14 mouse cellular contexts compared by ENCODE assay signal in genomic region chr2:158611726-158612670, GRCm38 (mm10). TPM values are rescaled to one million over a fixed set of nuclear protein-coding genes. Genes with fewer than 3 reads are reported as not detected.
DNase-seq lines count a peak whose midpoint lies in the region; ATAC-seq and TF ChIP-seq lines count a peak whose summit lies in the region.
"Had no signal": no experiment of that assay in that cellular context is flagged by ENCODE, and none has a peak within 500 bp of the region (broad histone marks: within the 10 kb centered on the region; RNA-seq: fewer than 3 reads in every experiment).

No protein-coding gene starts in this region.

- peak overlapping the region; percentile 95 for H3K27ac ChIP-seq in forebrain, embryonic 13.5 days
- peak overlapping the region; percentile 55; the same call in 1 of the 2 replicates for H3K27ac ChIP-seq in midbrain, embryonic 10.5 days (replicated peaks)
- H3K27ac ChIP-seq in stomach, embryonic 15.5 days = no peak overlapping the region
- H3K27ac ChIP-seq: limb, embryonic 15.5 days had no signal

- no peaks in the 10 kb centered on the region for H3K9me3 ChIP-seq in forebrain, embryonic 13.5 days (replicated peaks)
- H3K9me3 ChIP-seq in midbrain, embryonic 10.5 days (replicated peaks) = no peaks in the 10 kb centered on the region
- H3K9me3 ChIP-seq in stomach, embryonic 15.5 days = no peaks in the 10 kb centered on the region
- H3K9me3 ChIP-seq: limb, embryonic 15.5 days had no signal

- no peak for TF ChIP-seq POLR2A in lung, adult 2 months (IDR thresholded peaks at IDR 0.05; ENCODE audit: borderline replicate concordance, extremely low read depth, low read depth, low read length)

- peak; percentile 17 for DNase-seq in lung, adult 2 months
- no peak for DNase-seq in lung, adult 18-20 months
- peak; percentile 61 for DNase-seq in midbrain, embryonic 10.5 days (ENCODE audit: low spot score)
- DNase-seq in left cerebral cortex, adult 9 months (ENCODE audit: low spot score in 2 of 2) = no peak
- no peak for DNase-seq in spleen, postnatal 10 days (ENCODE audit: low spot score in 2 of 2)
- DNase-seq in heart, postnatal 36 days = no peak
- DNase-seq: cerebellum, adult 11 months had no signal

- peak overlapping the region; percentile 64 for H3K4me2 ChIP-seq in forebrain, embryonic 13.5 days
- H3K4me2 ChIP-seq in stomach, embryonic 15.5 days = no peak overlapping the region

- intact Hi-C loops in heart, postnatal 36 days (cut with DNase I) = no loop called here

- H3K4me1 ChIP-seq in lung, adult 2 months (ENCODE audit: control insufficient read depth, insufficient read depth, low read length) = no peaks in the 10 kb centered on the region
- peaks cover 45% of the 10 kb centered on the region for H3K4me1 ChIP-seq in forebrain, embryonic 13.5 days
- H3K4me1 ChIP-seq in midbrain, embryonic 10.5 days = peaks cover 64% of the 10 kb centered on the region
- peaks cover 10% of the 10 kb centered on the region for H3K4me1 ChIP-seq in stomach, embryonic 15.5 days

- H3K27me3 ChIP-seq in forebrain, embryonic 13.5 days = peaks cover 100% of the 10 kb centered on the region
- H3K27me3 ChIP-seq in midbrain, embryonic 10.5 days (ENCODE audit: low read depth, poor library complexity, severe bottlenecking) = peaks cover 100% of the 10 kb centered on the region
- H3K27me3 ChIP-seq in stomach, embryonic 15.5 days (replicated peaks) = peaks cover 98% of the 10 kb centered on the region

- H3K4me3 ChIP-seq in lung, adult 2 months (replicated peaks; ENCODE audit: extremely low read depth, low read depth, low read length) = no peak overlapping the region
- peak overlapping the region; percentile 54 for H3K4me3 ChIP-seq in forebrain, embryonic 13.5 days
- H3K4me3 ChIP-seq in midbrain, embryonic 10.5 days = peak overlapping the region; percentile 48
- 0 out of 2 replicates have a peak overlapping the region, but pooled peaks have one; percentile 3 for H3K4me3 ChIP-seq in stomach, embryonic 15.5 days (replicated peaks)
- H3K4me3 ChIP-seq: myocyte had no signal

- ATAC-seq in forebrain, embryonic 13.5 days = no peak
- ATAC-seq in stomach, embryonic 15.5 days (ENCODE audit: insufficient read depth, low FRiP score, low read depth) = no peak
- ATAC-seq: Patski had no signal

- 8% methylated on average over 30 of the region's 30 CpGs for WGBS in lung, adult 2 months
- 2% methylated on average over 30 of the region's 30 CpGs for WGBS in forebrain, embryonic 13.5 days
- WGBS in midbrain, embryonic 10.5 days = 3% methylated on average over 30 of the region's 30 CpGs
- 5% methylated on average over 30 of the region's 30 CpGs for WGBS in stomach, embryonic 15.5 days

- H3K36me3 ChIP-seq in forebrain, embryonic 13.5 days (ENCODE audit: poor library complexity, severe bottlenecking) = peaks cover 7% of the 10 kb centered on the region; the same call in 1 of the 2 replicates
- H3K36me3 ChIP-seq in midbrain, embryonic 10.5 days = no peaks in the 10 kb centered on the region
- no peaks in the 10 kb centered on the region for H3K36me3 ChIP-seq in stomach, embryonic 15.5 days
- H3K36me3 ChIP-seq: limb, embryonic 15.5 days had no signal

- no peak for TF ChIP-seq CTCF in lung, adult 2 months (IDR thresholded peaks at IDR 0.05; ENCODE audit: insufficient read depth, low read length)

- peak overlapping the region; percentile 85 for H3K9ac ChIP-seq in forebrain, embryonic 13.5 days
- no peak overlapping the region for H3K9ac ChIP-seq in stomach, embryonic 15.5 days
- H3K9ac ChIP-seq: limb, embryonic 15.5 days had no signal

RNA-seq across cellular contexts. Expression of gene Slc32a1, which starts 1.4 kb away (rescaled TPM):
- not detected in 2 replicates for polyA plus RNA-seq in lung, adult 2 months (2012; rRNA removed)
- polyA plus RNA-seq in forebrain, embryonic 13.5 days (2015; fragmentation: Nextera tagmentation; extraction: Ambion mirVana) = 4.8 and 5.6 TPM in 2 replicates
- polyA plus RNA-seq in midbrain, embryonic 10.5 days (2016; fragmentation: Nextera tagmentation; extraction: Ambion mirVana) = 0.25 and 0.68 TPM in 2 replicates
- not detected in 2 replicates for polyA plus RNA-seq in stomach, embryonic 15.5 days (2015; fragmentation: Nextera tagmentation; extraction: Ambion mirVana)
- not detected for total RNA-seq in heart, postnatal 36 days (2021)
- total RNA-seq: heart, postnatal 10 days had no signal
- polyA plus RNA-seq: limb, embryonic 15.5 days; myocyte; Patski; stomach, embryonic 16.5 days had no signal

RNA-seq across cellular contexts. Expression of gene Actr5, which starts 12.7 kb away (rescaled TPM):
- 8.1 and 9.0 TPM in 2 replicates for polyA plus RNA-seq in lung, adult 2 months (2012; rRNA removed)
- 11.5 and 14.1 TPM in 2 replicates for polyA plus RNA-seq in forebrain, embryonic 13.5 days (2015; fragmentation: Nextera tagmentation; extraction: Ambion mirVana)
- 14.1 and 14.8 TPM in 2 replicates for polyA plus RNA-seq in midbrain, embryonic 10.5 days (2016; fragmentation: Nextera tagmentation; extraction: Ambion mirVana)
- 8.7 and 9.7 TPM in 2 replicates for polyA plus RNA-seq in stomach, embryonic 15.5 days (2015; fragmentation: Nextera tagmentation; extraction: Ambion mirVana)
- 1 to 10 TPM; 6.1 to 7.3 TPM for total RNA-seq in heart, postnatal 36 days (2021)

RNA-seq across cellular contexts. Expression of gene Ppp1r16b, which starts 53.2 kb away (rescaled TPM):
- 31.6 and 43.5 TPM in 2 replicates for polyA plus RNA-seq in lung, adult 2 months (2012; rRNA removed)
- polyA plus RNA-seq in forebrain, embryonic 13.5 days (2015; fragmentation: Nextera tagmentation; extraction: Ambion mirVana) = 7.8 and 8.4 TPM in 2 replicates
- 3.6 and 3.7 TPM in 2 replicates for polyA plus RNA-seq in midbrain, embryonic 10.5 days (2016; fragmentation: Nextera tagmentation; extraction: Ambion mirVana)
- 3.8 and 4.2 TPM in 2 replicates for polyA plus RNA-seq in stomach, embryonic 15.5 days (2015; fragmentation: Nextera tagmentation; extraction: Ambion mirVana)
- total RNA-seq in heart, postnatal 36 days (2021) = 10 to 100 TPM; 11.3 to 13.4 TPM

Comparison
In these comparisons a context has a peak if more than half of its experiments do, and no peak if none do; other contexts are left out.
1. DNase-seq: peak in lung, adult 2 months (single experiment) and midbrain, embryonic 10.5 days (single experiment); none in lung, adult 18-20 months (0 of 2), left cerebral cortex, adult 9 months (0 of 2), spleen, postnatal 10 days (0 of 2) and heart, postnatal 36 days (0 of 2).